Mouse (Mus musculus) neural tube, embryonic 14.5 days (tissue): ENCODE measurements at regions not wholly inside any gene's neighbourhood (a gene's known extent, or its start where the extent isn't known, plus 50 kb on each side); places are given as distances from the start of the nearest gene placed in this dataset.

ENCODE experiments used
- ATAC-seq: fragments of 200-750 bp; cut with Nextera tagmentation; 2 replicates; pipeline ENCODE4 v1.8.0; 2017; ENCODE audit warnings: low read depth, mild to moderate bottlenecking, moderate TSS enrichment, moderate library complexity
- H3K27ac ChIP-seq: fragments of 300-500 bp; sonication (generic); 2 replicates; pipeline ENCODE4 v1.5.1; 2014; ENCODE audit warnings: low read depth, mild to moderate bottlenecking, control low read depth, low read length, moderate library complexity, mixed read lengths
- H3K27me3 ChIP-seq: fragments of 300-500 bp; sonication (generic); 2 replicates; pipeline ENCODE4 v1.6.1; 2014; ENCODE audit warnings: low read length; ENCODE audit not compliant: control insufficient read depth, insufficient read depth
- H3K36me3 ChIP-seq: fragments of 300-500 bp; sonication (generic); 2 replicates; pipeline ENCODE4 v1.6.1; 2014; ENCODE audit warnings: low read length, mixed read lengths; ENCODE audit not compliant: control insufficient read depth, insufficient read depth
- H3K4me1 ChIP-seq: fragments of 300-500 bp; sonication (generic); 2 replicates; pipeline ENCODE4 v1.6.1; 2014; ENCODE audit warnings: low read length; ENCODE audit not compliant: control insufficient read depth, insufficient read depth
- H3K4me2 ChIP-seq: fragments of 300-500 bp; sonication (generic); 2 replicates; pipeline ENCODE4 v1.6.1; 2014; ENCODE audit warnings: mild to moderate bottlenecking, low read depth, low read length, control low read depth
- H3K4me3 ChIP-seq: fragments of 300-500 bp; sonication (generic); 2 replicates; pipeline ENCODE4 v1.5.1; 2014; ENCODE audit warnings: low read depth, low read length, control low read depth, mixed read lengths
- H3K9ac ChIP-seq: fragments of 300-500 bp; sonication (generic); replicated peaks from 2 replicates; pipeline ENCODE4 v1.6.1; 2014; ENCODE audit warnings: low read depth, mild to moderate bottlenecking, control low read depth, low read length, mixed read lengths
- H3K9me3 ChIP-seq: fragments of 300-500 bp; sonication (generic); 2 replicates; pipeline ENCODE4 v1.6.1; 2016; ENCODE audit warnings: low read length; ENCODE audit not compliant: control insufficient read depth
- WGBS: fragments of 180-500 bp; shearing (Covaris S2); extraction: QIAGEN DNeasy Blood & Tissue Kit; methylation state at CpG from one replicate; pipeline ENCODE4 v1.1.7; 2014; 5-methylcytosine and 5-hydroxymethylcytosine counted together

DNA sequence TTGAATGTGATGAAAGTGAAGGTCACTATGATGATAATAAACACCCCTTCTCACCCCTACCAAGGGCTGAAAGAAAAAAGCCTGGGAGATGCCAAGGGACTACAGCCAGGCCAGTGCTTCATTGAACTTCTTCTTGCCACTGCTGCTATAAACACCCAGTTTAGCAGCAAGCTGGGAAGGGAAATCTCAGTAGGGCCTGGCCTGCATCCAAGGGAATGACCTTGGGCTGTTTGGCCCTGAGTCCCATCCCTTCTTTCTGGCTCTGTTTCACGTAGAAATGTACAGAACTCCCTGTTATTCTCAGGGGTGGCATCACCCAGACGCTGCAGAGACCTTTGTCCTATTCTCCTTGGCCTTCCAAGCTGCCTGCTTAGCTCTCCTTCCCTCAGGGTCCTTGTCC lies 450.0 kb upstream of the Tle4 start:
- Histone ChIP-seq H3K9me3 (no peaks in the 10 kb centered on the region), H3K9ac (no peak overlapping the region), H3K4me1 (no peaks in the 10 kb centered on the region), H3K27ac (no peak overlapping the region), H3K36me3 (no peaks in the 10 kb centered on the region), H3K27me3 (no peaks in the 10 kb centered on the region), H3K4me2 (no peak overlapping the region), H3K4me3 (no peak overlapping the region)
- no peak for ATAC-seq
- 73% methylated on average over 2 of the region's 2 CpGs for WGBS

DNA sequence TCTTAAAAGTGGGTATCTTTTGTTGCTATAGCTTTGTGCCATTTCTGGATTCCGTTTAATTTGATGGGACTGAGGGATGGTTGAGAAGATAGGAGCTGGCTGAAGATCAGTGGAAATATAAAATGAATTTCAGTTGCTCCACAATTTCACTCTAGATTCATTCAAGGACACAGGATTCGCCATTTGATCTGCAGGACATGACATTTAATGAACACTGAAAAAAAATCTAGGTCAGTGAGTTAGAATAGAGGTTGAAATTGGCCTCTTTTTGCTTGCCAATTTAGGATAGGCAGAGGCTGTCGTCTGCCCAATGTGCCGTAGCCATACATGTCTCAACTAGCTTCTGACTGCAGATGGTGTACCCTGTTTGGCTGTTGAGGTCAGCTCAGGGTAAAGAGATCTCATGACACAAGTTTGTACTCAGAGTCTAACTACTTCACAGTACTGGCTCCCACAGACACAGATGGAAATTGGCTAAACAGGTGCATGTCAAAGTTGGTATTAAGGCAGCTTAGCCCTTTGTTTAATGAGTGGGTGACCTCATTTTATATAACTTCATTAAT lies 449.5 kb upstream of the Tle4 start:
- H3K4me1 ChIP-seq, result no peaks in the 10 kb centered on the region
- no peak overlapping the region for H3K4me2 ChIP-seq
- 85% methylated on average over 4 of the region's 4 CpGs for WGBS
- ATAC-seq, result no peak
- H3K9ac ChIP-seq, result no peak overlapping the region
- H3K27ac ChIP-seq, result no peak overlapping the region
- no peak overlapping the region for H3K4me3 ChIP-seq
- no peaks in the 10 kb centered on the region for H3K36me3 ChIP-seq
- H3K9me3 ChIP-seq, result no peaks in the 10 kb centered on the region
- no peaks in the 10 kb centered on the region for H3K27me3 ChIP-seq

DNA sequence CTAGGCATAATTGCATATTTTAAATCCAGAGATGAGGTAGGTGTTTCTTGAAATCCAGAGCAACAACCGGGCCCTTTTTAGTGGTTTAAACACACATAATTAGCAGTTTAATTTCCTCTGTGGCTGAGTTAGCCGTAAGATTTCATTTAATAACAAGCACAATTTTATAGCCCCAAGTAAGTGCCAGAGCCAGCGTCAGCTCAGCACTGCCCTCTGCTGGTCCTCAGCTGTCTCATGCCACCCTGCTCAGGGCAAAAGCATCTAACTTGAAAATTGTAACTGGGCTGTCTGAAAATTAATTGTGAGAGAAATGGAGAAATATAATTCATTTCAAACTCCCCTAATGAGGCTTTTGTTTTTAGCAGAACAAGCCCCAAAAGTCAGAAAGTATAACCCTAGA lies 437.7 kb upstream of the Tle4 start:
- 6% methylated on average over 3 of the region's 3 CpGs for WGBS
- Histone ChIP-seq H3K4me2 (no peak overlapping the region), H3K27me3 (no peaks in the 10 kb centered on the region), H3K36me3 (no peaks in the 10 kb centered on the region), H3K4me1 (no peaks in the 10 kb centered on the region), H3K9ac (no peak overlapping the region), H3K9me3 (no peaks in the 10 kb centered on the region), H3K4me3 (no peak overlapping the region), H3K27ac (no peak overlapping the region)
- peak; percentile 76 for ATAC-seq

DNA sequence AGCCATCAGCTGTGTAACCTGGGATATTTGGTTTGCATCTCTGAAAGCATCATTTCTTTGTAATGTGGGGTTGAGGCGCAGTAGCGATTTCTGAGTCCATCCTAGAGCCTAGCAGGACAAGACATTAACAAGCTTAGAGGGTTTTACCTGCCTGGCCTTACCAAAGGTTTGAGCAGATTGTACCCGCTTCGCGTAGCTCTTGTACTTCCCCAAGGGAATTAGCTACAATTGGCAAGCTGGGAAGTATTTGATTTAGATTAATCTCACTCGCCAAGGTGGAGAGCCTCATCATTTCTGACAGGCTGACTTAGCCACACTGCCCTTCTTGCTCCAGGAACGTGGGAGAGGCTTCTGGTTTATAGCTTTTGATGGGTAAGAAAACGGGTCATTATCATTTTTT lies 436.1 kb upstream of the Tle4 start:
- Histone ChIP-seq H3K27me3 (no peaks in the 10 kb centered on the region), H3K9me3 (no peaks in the 10 kb centered on the region), H3K27ac (no peak overlapping the region), H3K4me2 (no peak overlapping the region), H3K36me3 (no peaks in the 10 kb centered on the region), H3K4me1 (no peaks in the 10 kb centered on the region), H3K9ac (no peak overlapping the region), H3K4me3 (no peak overlapping the region)
- no peak for ATAC-seq
- 39% methylated on average over 8 of the region's 8 CpGs for WGBS

DNA sequence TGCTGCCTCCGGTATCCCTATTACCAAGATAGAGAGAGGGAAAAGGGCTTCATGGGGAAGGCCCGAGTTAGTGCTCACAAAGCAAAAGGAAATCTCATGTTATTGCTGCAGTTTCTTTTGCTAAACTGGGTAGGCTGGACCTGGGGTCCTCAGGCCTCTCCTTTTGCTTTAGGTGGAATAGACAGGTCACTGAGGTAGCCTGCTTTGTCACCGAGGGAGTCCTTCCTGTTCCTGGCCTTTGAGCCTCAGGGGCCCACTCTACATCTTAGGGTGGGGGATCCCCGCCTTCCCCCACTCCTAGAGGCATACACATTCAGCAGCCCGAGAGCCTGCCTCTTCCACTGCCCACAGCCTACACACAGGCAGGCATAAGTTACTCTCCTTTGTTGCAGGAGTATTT lies 435.5 kb upstream of the Tle4 start:
- no peak for ATAC-seq
- Histone ChIP-seq H3K4me3 (no peak overlapping the region), H3K27me3 (no peaks in the 10 kb centered on the region), H3K9me3 (no peaks in the 10 kb centered on the region), H3K27ac (no peak overlapping the region), H3K36me3 (no peaks in the 10 kb centered on the region), H3K4me1 (no peaks in the 10 kb centered on the region), H3K4me2 (no peak overlapping the region), H3K9ac (no peak overlapping the region)
- WGBS, result 69% methylated on average over 5 of the region's 5 CpGs

DNA sequence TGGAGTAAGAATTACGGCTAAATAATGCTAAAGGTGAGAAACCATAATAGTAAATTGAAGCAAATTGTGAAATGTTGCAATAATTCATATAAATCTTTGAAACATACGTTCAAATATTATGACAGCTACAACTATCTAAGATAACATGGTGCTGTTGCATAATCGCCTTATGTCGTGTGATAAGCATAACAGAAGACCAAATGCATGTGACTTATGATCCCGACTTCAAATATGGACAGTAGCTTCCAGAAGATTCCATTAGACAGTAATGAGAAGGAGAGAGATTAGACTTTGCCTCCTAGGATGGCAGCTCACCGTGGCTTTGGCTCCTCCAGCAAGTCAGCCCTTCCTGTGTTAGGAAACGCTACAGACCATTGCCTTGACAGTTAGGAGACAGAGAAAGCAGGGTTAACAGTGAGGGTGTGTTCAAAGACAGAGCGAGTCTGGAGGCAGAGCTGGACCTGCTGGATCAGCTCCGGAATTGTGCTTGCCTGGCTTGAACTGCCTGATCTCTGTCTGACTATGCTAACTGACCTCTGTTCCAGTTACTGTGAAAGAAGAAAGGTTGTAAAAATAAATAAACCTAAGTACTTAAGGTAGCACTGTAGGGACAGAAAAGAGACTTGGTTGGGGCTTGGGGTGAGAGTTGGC lies 434.6 kb upstream of the Tle4 start:
- Histone ChIP-seq H3K9ac (no peak overlapping the region), H3K4me1 (no peaks in the 10 kb centered on the region), H3K27me3 (no peaks in the 10 kb centered on the region), H3K4me3 (no peak overlapping the region), H3K4me2 (no peak overlapping the region), H3K27ac (no peak overlapping the region), H3K9me3 (no peaks in the 10 kb centered on the region), H3K36me3 (no peaks in the 10 kb centered on the region)
- no peak for ATAC-seq
- WGBS, result 86% methylated on average over 9 of the region's 9 CpGs

DNA sequence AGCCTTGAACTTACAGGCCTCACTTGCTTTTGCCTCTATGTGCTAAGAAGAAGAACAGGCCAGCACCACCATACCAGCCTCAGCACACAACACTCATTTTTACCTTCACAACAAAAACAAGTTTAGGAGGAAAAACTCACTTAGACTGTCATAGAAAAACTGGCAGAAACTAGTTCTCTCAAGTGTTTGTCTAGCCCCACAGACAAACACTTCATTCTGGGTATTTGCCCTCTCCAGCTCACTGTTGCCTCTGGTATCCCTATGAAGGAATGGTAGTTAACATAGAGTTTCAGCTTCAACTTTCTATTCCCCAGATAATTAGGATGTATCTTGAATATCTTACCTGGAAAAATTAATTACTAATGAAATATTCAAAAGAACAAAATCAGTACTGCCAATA lies 433.6 kb upstream of the Tle4 start:
- H3K9me3 ChIP-seq, result no peaks in the 10 kb centered on the region
- H3K36me3 ChIP-seq, result no peaks in the 10 kb centered on the region
- no peaks in the 10 kb centered on the region for H3K4me1 ChIP-seq
- no peak overlapping the region for H3K4me2 ChIP-seq
- no peak overlapping the region for H3K27ac ChIP-seq
- ATAC-seq, result no peak
- H3K27me3 ChIP-seq, result no peaks in the 10 kb centered on the region
- no peak overlapping the region for H3K4me3 ChIP-seq
- H3K9ac ChIP-seq, result no peak overlapping the region

DNA sequence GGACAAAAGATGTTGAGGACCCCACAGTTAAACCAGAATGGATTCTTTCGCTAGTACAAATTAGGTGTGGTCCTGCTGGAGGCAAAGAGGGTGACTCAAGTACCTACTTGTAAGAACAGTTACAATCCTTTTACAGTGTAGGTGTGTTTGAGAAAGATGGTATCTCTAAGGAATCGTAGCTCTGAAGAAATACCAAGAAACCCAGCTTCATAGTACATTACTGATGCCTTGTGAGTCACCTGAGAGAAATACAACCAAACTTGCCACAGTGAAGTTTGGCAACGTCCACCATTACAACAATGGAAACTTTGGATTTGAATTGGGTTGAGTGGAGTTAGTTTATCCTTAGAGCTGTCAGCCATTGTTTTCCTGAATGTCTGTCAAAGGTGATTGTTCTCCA lies 405.7 kb upstream of the Tle4 start:
- 80% methylated on average over 3 of the region's 3 CpGs for WGBS
- ATAC-seq, result no peak

DNA sequence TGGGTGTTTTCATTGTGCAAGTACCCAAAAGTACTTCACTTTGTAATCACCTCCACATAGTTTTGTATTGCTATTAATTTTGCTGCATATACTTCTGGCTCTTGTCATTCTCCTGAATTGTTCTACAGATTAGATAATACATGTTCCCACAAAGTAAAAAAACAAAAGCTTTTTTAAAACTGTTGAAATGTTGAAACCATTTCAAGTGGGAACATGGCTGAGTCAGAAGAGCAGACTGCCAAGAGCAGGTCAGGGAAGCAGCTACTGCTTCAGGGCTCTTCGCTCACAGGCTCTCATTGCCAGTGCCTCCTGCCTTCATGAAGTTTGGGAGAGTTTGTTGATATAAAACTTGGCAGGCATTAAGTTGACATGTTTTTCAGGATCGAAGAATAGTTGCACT lies 395.5 kb upstream of the Tle4 start:
- no peaks in the 10 kb centered on the region for H3K27me3 ChIP-seq
- H3K9me3 ChIP-seq, result no peaks in the 10 kb centered on the region
- no peak overlapping the region for H3K4me2 ChIP-seq
- no peak for ATAC-seq
- no peak overlapping the region for H3K27ac ChIP-seq
- H3K4me1 ChIP-seq, result no peaks in the 10 kb centered on the region
- H3K4me3 ChIP-seq, result no peak overlapping the region
- no peak overlapping the region for H3K9ac ChIP-seq
- H3K36me3 ChIP-seq, result no peaks in the 10 kb centered on the region
- WGBS, result 94% methylated on average over 2 of the region's 2 CpGs

More for the DNA sequence above, 405.7 kb upstream of the Tle4 start:
- no peak overlapping the region for H3K27ac ChIP-seq
- H3K36me3 ChIP-seq, result no peaks in the 10 kb centered on the region
- no peaks in the 10 kb centered on the region for H3K4me1 ChIP-seq
- H3K27me3 ChIP-seq, result no peaks in the 10 kb centered on the region
- H3K4me2 ChIP-seq, result no peak overlapping the region
- no peak overlapping the region for H3K4me3 ChIP-seq
- no peak overlapping the region for H3K9ac ChIP-seq
- no peaks in the 10 kb centered on the region for H3K9me3 ChIP-seq
